Comparison of ENCODE assay signal across 8 mouse cellular contexts in genomic region chr5:100079040-100079930, GRCm38 (mm10). TPM values are rescaled to one million over a fixed set of nuclear protein-coding genes. Genes with fewer than 3 reads are reported as not detected.
A peak's percentile ranks its signal among the peaks of the same experiment; 100 is the strongest.
DNase-seq lines count a peak whose midpoint lies in the region; ATAC-seq and TF ChIP-seq lines count a peak whose summit lies in the region.

No protein-coding gene starts in this region.

- H3K36me3 ChIP-seq in heart, embryonic 10.5 days: no peaks in the 10 kb centered on the region
- 0 out of 4 replicates have a peak, but pooled peaks cover 0 to 2% of the 10 kb centered on the region in 2 experiments for H3K36me3 ChIP-seq in MEL (ENCODE audit: control insufficient read depth in 1 of 2, insufficient read depth in 2 of 2, low read length in 2 of 2)
- H3K36me3 ChIP-seq in stomach, embryonic 14.5 days (ENCODE audit: control insufficient read depth, insufficient read depth, low read length): no peaks in the 10 kb centered on the region

- TF ChIP-seq EP300 in MEL (IDR thresholded peaks at IDR 0.05; ENCODE audit: low read depth in 1 of 2, low read length in 2 of 2): no peak

- intact Hi-C loops in heart, postnatal 25 days (cut with DNase I): no loop called here

- peaks cover 9% of the 10 kb centered on the region for H3K4me1 ChIP-seq in heart, embryonic 10.5 days
- peaks cover 0 to 6% of the 10 kb centered on the region in 2 experiments; a peak in 2 of 4 replicates for H3K4me1 ChIP-seq in MEL (ENCODE audit: control insufficient read depth in 1 of 2, insufficient read depth in 2 of 2, low read length in 2 of 2)
- H3K4me1 ChIP-seq in embryonic fibroblast, embryonic 13.5 days (ENCODE audit: control insufficient read depth, insufficient read depth, low read length): no peaks in the 10 kb centered on the region; the same call in 1 of the 2 replicates
- H3K4me1 ChIP-seq in stomach, embryonic 14.5 days (ENCODE audit: control insufficient read depth, insufficient read depth, low read length): peaks cover 4% of the 10 kb centered on the region; the same call in 1 of the 2 replicates

- H3K27me3 ChIP-seq in heart, embryonic 10.5 days (ENCODE audit: insufficient read depth, poor library complexity, severe bottlenecking): 0 out of 2 replicates have a peak, but pooled peaks cover 12% of the 10 kb centered on the region
- no peaks in the 10 kb centered on the region for H3K27me3 ChIP-seq in MEL (ENCODE audit: control insufficient read depth in 1 of 2, insufficient read depth in 2 of 2, low read length in 2 of 2)
- no peaks in the 10 kb centered on the region for H3K27me3 ChIP-seq in stomach, embryonic 14.5 days (ENCODE audit: control insufficient read depth, insufficient read depth, low read length)

- H3K27ac ChIP-seq in heart, embryonic 10.5 days: peak overlapping the region; percentile 59
- H3K27ac ChIP-seq in MEL (ENCODE audit: control insufficient read depth, low read depth, low read length): peak overlapping the region; percentile 43; the same call in 1 of the 2 replicates
- no peak overlapping the region for H3K27ac ChIP-seq in embryonic fibroblast, embryonic 13.5 days (ENCODE audit: insufficient read depth, low read length)
- H3K27ac ChIP-seq in stomach, embryonic 14.5 days (ENCODE audit: low read length): no peak overlapping the region

- WGBS in heart, embryonic 10.5 days: 22% methylated on average over 36 of the region's 36 CpGs
- WGBS in stomach, embryonic 14.5 days: 28% methylated on average over 36 of the region's 36 CpGs

- TF ChIP-seq POLR2A in MEL (IDR thresholded peaks at IDR 0.05; ENCODE audit: control insufficient read depth in 1 of 2, insufficient read depth in 1 of 2, low read depth in 1 of 2, low read length in 2 of 2, poor library complexity in 1 of 2): no peak
- no peak for TF ChIP-seq POLR2A in embryonic fibroblast, embryonic 13.5 days (IDR thresholded peaks at IDR 0.05; ENCODE audit: low read depth, low read length)

- TF ChIP-seq CTCF in MEL (IDR thresholded peaks at IDR 0.05 in 2 of 3, conservative IDR thresholded peaks at IDR 0.05 in 1 of 3; ENCODE audit: control insufficient read depth in 1 of 3, insufficient read depth in 1 of 3, low read depth in 2 of 3, low read length in 3 of 3, poor library complexity in 1 of 3, severe bottlenecking in 1 of 3): no peak
- no peak for TF ChIP-seq CTCF in embryonic fibroblast, embryonic 13.5 days (IDR thresholded peaks at IDR 0.05; ENCODE audit: borderline replicate concordance, insufficient read depth, low read length)

- no peak for DNase-seq in heart, embryonic 10.5 days (ENCODE audit: low spot score)
- no peak for DNase-seq in heart, postnatal 25 days (ENCODE audit: low spot score)
- DNase-seq in MEL (ENCODE audit: low read depth, low spot score): peak; percentile 74
- peak; percentile 7 for DNase-seq in lung, postnatal 25 days (ENCODE audit: low spot score)
- DNase-seq in ovary, postnatal 10 days (ENCODE audit: low spot score): no peak

- no peaks in the 10 kb centered on the region for H3K79me2 ChIP-seq in MEL (ENCODE audit: control insufficient read depth, insufficient read depth, low read length, poor library complexity)

- H3K4me3 ChIP-seq in heart, embryonic 10.5 days: peak overlapping the region; percentile 58
- peak overlapping the region; percentile 71 to 93 for H3K4me3 ChIP-seq in MEL (ENCODE audit: control insufficient read depth in 1 of 2, insufficient read depth in 1 of 2, low read depth in 2 of 2, low read length in 2 of 2)
- H3K4me3 ChIP-seq in embryonic fibroblast, embryonic 13.5 days (ENCODE audit: insufficient read depth, low read length): peak overlapping the region; percentile 0; the same call in 1 of the 2 replicates
- H3K4me3 ChIP-seq in stomach, embryonic 14.5 days (ENCODE audit: low read depth, low read length): peak overlapping the region; percentile 26

- peak overlapping the region; percentile 62 for H3K9ac ChIP-seq in MEL (ENCODE audit: control insufficient read depth, low read depth, low read length, poor library complexity, severe bottlenecking)
- no peak overlapping the region; the same call in 1 of the 2 replicates for H3K9ac ChIP-seq in stomach, embryonic 14.5 days (replicated peaks; ENCODE audit: low read depth, low read length)

- peak overlapping the region; percentile 59 for H3K4me2 ChIP-seq in stomach, embryonic 14.5 days (replicated peaks; ENCODE audit: low read depth, low read length)

- ATAC-seq in inflammation-experienced regulatory T-cells, adult 6 months: peak; percentile 46
- ATAC-seq in stomach, embryonic 14.5 days (ENCODE audit: insufficient number of reproducible peaks, insufficient read depth, low FRiP score, low read depth): no peak

- TF ChIP-seq RAD21 in MEL (IDR thresholded peaks at IDR 0.05; ENCODE audit: low read depth, low read length): no peak

- no peaks in the 10 kb centered on the region for H3K9me3 ChIP-seq in heart, embryonic 10.5 days
- no peaks in the 10 kb centered on the region for H3K9me3 ChIP-seq in MEL (replicated peaks; ENCODE audit: insufficient read depth, low read length)
- no peaks in the 10 kb centered on the region for H3K9me3 ChIP-seq in stomach, embryonic 14.5 days (ENCODE audit: control insufficient read depth, low read depth, low read length)

TF ChIP-seq in MEL, 35 proteins besides CTCF, POLR2A, EP300 and RAD21 (continues in another document):
- TF ChIP-seq GATA1 (IDR thresholded peaks at IDR 0.05; ENCODE audit: low read depth, low read length) (no peak), KAT2A (conservative IDR thresholded peaks at IDR 0.05; ENCODE audit: low read depth, low read length) (no peak), MXI1 (IDR thresholded peaks at IDR 0.05; ENCODE audit: low read depth, low read length) (peak; percentile 83), JUND (IDR thresholded peaks at IDR 0.05; ENCODE audit: low read depth, low read length) (no peak), E2F4 (IDR thresholded peaks at IDR 0.05; ENCODE audit: borderline replicate concordance, low read depth, low read length) (no peak), TAL1 (IDR thresholded peaks at IDR 0.05; ENCODE audit: low read length) (no peak), RCOR1 (IDR thresholded peaks at IDR 0.05; ENCODE audit: low read depth, low read length) (no peak), HCFC1 (IDR thresholded peaks at IDR 0.05; ENCODE audit: low read depth, low read length) (no peak), UBTF (IDR thresholded peaks at IDR 0.05; ENCODE audit: borderline replicate concordance, insufficient read depth, low read depth, low read length) (no peak), ZKSCAN1 (IDR thresholded peaks at IDR 0.05; ENCODE audit: low read depth, low read length) (no peak), SMC3 (IDR thresholded peaks at IDR 0.05; ENCODE audit: low read depth, low read length) (peak; percentile 2; the same call in 1 of the 2 replicates), GABPA (IDR thresholded peaks at IDR 0.05; ENCODE audit: low read depth, low read length) (no peak), CHD2 (IDR thresholded peaks at IDR 0.05; ENCODE audit: low read length) (no peak), MAFK (IDR thresholded peaks at IDR 0.05; ENCODE audit: borderline replicate concordance, low read depth, low read length) (no peak), ZMIZ1 (IDR thresholded peaks at IDR 0.05; ENCODE audit: low read depth, low read length) (no peak), ELF1 (IDR thresholded peaks at IDR 0.05; ENCODE audit: low read depth, low read length) (no peak), MAX (IDR thresholded peaks at IDR 0.05; ENCODE audit: low read length) (peak; percentile 12; the same call in 1 of the 2 replicates), SIN3A (IDR thresholded peaks at IDR 0.05; ENCODE audit: low read length) (no peak; the same call in 1 of the 2 replicates), MEF2A (IDR thresholded peaks at IDR 0.05; ENCODE audit: extremely low read depth, insufficient replicate concordance, low read depth, low read length, poor library complexity, severe bottlenecking) (no peak), USF1 (IDR thresholded peaks at IDR 0.05; ENCODE audit: low read depth, low read length) (no peak), CHD1 (IDR thresholded peaks at IDR 0.05; ENCODE audit: low read depth, low read length) (no peak), TBP (IDR thresholded peaks at IDR 0.05; ENCODE audit: low read depth, low read length) (no peak), TCF12 (IDR thresholded peaks at IDR 0.05; ENCODE audit: low read depth, low read length) (no peak), USF2 (IDR thresholded peaks at IDR 0.05; ENCODE audit: borderline replicate concordance in 1 of 2, insufficient read depth in 1 of 2, low read depth in 1 of 2, low read length in 2 of 2) (no peak), NRF1 (IDR thresholded peaks at IDR 0.05; ENCODE audit: insufficient read depth, low read depth, low read length, poor library complexity, severe bottlenecking) (no peak), BHLHE40 (IDR thresholded peaks at IDR 0.05; ENCODE audit: borderline replicate concordance, low read depth, low read length) (peak; percentile 77), ETS1 (IDR thresholded peaks at IDR 0.05; ENCODE audit: low read depth, low read length) (0 out of 2 replicates have a peak, but pooled peaks have one; percentile 12)

RNA-seq across cellular contexts. Expression of gene Enoph1, which starts 39.5 kb away (rescaled TPM):
- 34.1 and 46.5 TPM in 2 replicates for polyA plus RNA-seq in heart, embryonic 10.5 days (2016; fragmentation: Nextera tagmentation; extraction: Ambion mirVana)
- total RNA-seq in heart, postnatal 25 days (2021): 1 to 10 TPM; 7.3 to 8.4 TPM
- 78.7 and 83.3 TPM in 2 replicates for total RNA-seq in MEL (2012; rRNA removed)
- polyA plus RNA-seq in MEL (2012; ENCODE audit: insufficient read depth in 1 of 2, insufficient read length in 2 of 2, low read depth in 1 of 2, low replicate concordance in 2 of 2, missing spikeins in 1 of 2): 10 to 100 TPM in 1 of 2 experiments, not detected in 1; 89.0 TPM
- polyA plus RNA-seq in embryonic fibroblast, embryonic 13.5 days (2011; ENCODE audit: insufficient read length, low read depth, missing spikeins): 20.1 and 23.7 TPM in 2 replicates
- polyA plus RNA-seq in inflammation-experienced regulatory T-cells, adult 6 months (2017; shearing (Covaris generic)): 10 to 100 TPM; 25.5 to 32.2 (median 30.2) TPM
- polyA plus RNA-seq in stomach, embryonic 14.5 days (2014; fragmentation: Nextera tagmentation; extraction: Ambion mirVana): 39.4 and 45.4 TPM in 2 replicates

RNA-seq across cellular contexts. Expression of gene Hnrnpdl, which starts 39.8 kb away (rescaled TPM):
- 116 and 157 TPM in 2 replicates for polyA plus RNA-seq in heart, embryonic 10.5 days (2016; fragmentation: Nextera tagmentation; extraction: Ambion mirVana)
- total RNA-seq in heart, postnatal 25 days (2021): 10 to 100 TPM; 53.1 to 63.5 TPM
- total RNA-seq in MEL (2012; rRNA removed): 140 and 153 TPM in 2 replicates
- polyA plus RNA-seq in MEL (2012; ENCODE audit: insufficient read depth in 1 of 2, insufficient read length in 2 of 2, low read depth in 1 of 2, low replicate concordance in 2 of 2, missing spikeins in 1 of 2): 100 to 1,000 TPM in 1 of 2 experiments, not detected in 1; 239 TPM
- 155 and 231 TPM in 2 replicates for polyA plus RNA-seq in embryonic fibroblast, embryonic 13.5 days (2011; ENCODE audit: insufficient read length, low read depth, missing spikeins)
- polyA plus RNA-seq in inflammation-experienced regulatory T-cells, adult 6 months (2017; shearing (Covaris generic)): 100 to 1,000 TPM; 121 to 134 (median 123) TPM
- polyA plus RNA-seq in stomach, embryonic 14.5 days (2014; fragmentation: Nextera tagmentation; extraction: Ambion mirVana): 200 and 207 TPM in 2 replicates

Comparison
In these comparisons a context has a peak if more than half of its experiments do, and no peak if none do; other contexts are left out.
1. DNase-seq: peak in MEL (single experiment) and lung, postnatal 25 days (single experiment); none in heart, embryonic 10.5 days (single experiment), heart, postnatal 25 days (single experiment) and ovary, postnatal 10 days (single experiment).
2. H3K27ac ChIP-seq: peak in heart, embryonic 10.5 days (single experiment) and MEL (single experiment); none in embryonic fibroblast, embryonic 13.5 days (single experiment) and stomach, embryonic 14.5 days (single experiment).
3. H3K4me3 ChIP-seq: peak in every context shown above with its lines; median percentile 82 in MEL; 58 in heart, embryonic 10.5 days; 26 in stomach, embryonic 14.5 days; 0 in embryonic fibroblast, embryonic 13.5 days.